Mouse (Mus musculus): Measurements from ENCODE around the gene Phactr1. TPM values are rescaled to one million over a fixed set of nuclear protein-coding genes. Genes with fewer than 3 reads are reported as not detected.

The Phactr1 gene
- total and polyA plus RNA-seq, 2 experiments from 2014 or later = 84.5 to 106 TPM

DNA sequence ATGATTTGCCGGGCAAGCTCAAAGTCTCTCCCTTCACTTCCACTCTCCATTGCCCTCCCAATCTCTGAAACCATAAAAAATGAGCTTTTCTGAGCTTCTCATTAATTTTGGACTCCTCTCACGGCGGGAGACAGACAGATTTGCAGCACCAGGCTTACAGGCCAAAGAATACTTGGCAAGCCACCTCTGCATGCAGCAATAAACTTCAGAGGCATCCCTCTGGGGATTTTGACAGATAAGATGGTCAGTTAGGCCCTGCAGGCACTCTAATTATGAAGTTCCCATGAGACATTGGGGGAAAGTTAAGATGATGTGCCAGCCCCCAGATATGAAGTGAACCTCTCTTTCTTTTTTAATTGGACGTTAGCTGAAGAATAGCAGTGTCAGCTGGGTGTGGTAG, 300.2 kb downstream of the Phactr1 start:
- WGBS = 40% methylated on average over 4 of the region's 4 CpGs
- no peaks in the 10 kb centered on the region for H3K9me3 ChIP-seq (ENCODE audit: low read length)
- H3K4me3 ChIP-seq (ENCODE audit: low read depth, low read length) = no peak overlapping the region
- ATAC-seq (no peak), DNase-seq (no peak)
- H3K4me1 ChIP-seq (ENCODE audit: insufficient read depth) = no peaks in the 10 kb centered on the region
- no peaks in the 10 kb centered on the region for H3K36me3 ChIP-seq (ENCODE audit: insufficient read depth)
- TF ChIP-seq CTCF (IDR thresholded peaks at IDR 0.05; ENCODE audit: low read depth) = no peak
- H3K27me3 ChIP-seq (ENCODE audit: insufficient read depth, low read length) = no peaks in the 10 kb centered on the region
- H3K9ac ChIP-seq = no peak overlapping the region
- H3K4me2 ChIP-seq (ENCODE audit: low read depth) = no peak overlapping the region
- H3K27ac ChIP-seq (ENCODE audit: low read depth, low read length) = no peak overlapping the region

DNA sequence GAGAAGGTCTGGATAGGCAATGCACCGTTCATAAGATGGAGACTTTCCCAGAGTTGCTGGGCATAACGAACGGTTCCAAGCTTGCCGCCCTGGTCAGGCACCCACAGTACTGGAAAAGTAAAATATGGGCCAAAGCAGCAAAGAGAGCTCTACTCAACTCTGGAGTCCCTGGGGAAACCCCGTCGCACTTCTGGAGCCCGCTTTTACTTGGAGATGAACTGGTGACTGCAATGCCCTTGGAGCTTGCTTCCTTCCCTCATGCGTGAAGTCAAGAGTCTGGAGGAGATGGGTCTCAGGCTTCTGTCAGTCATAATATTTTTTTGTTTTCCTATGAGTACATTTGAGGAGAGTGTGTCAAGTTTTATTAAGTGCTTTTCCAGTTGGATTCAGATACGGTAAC, 302.2 kb downstream of the Phactr1 start:
- H3K4me2 ChIP-seq (ENCODE audit: low read depth) = no peak overlapping the region
- H3K9ac ChIP-seq = no peak overlapping the region
- TF ChIP-seq CTCF (IDR thresholded peaks at IDR 0.05; ENCODE audit: low read depth) = no peak
- H3K27ac ChIP-seq (ENCODE audit: low read depth, low read length) = no peak overlapping the region
- ATAC-seq (no peak), DNase-seq (no peak)
- H3K4me1 ChIP-seq (ENCODE audit: insufficient read depth) = no peaks in the 10 kb centered on the region; the same call in 1 of the 2 replicates
- no peaks in the 10 kb centered on the region for H3K36me3 ChIP-seq (ENCODE audit: insufficient read depth)
- H3K9me3 ChIP-seq (ENCODE audit: low read length) = no peaks in the 10 kb centered on the region
- no peak overlapping the region for H3K4me3 ChIP-seq (ENCODE audit: low read depth, low read length)
- no peaks in the 10 kb centered on the region for H3K27me3 ChIP-seq (ENCODE audit: insufficient read depth, low read length)
- 90% methylated on average over 9 of the region's 9 CpGs for WGBS

DNA sequence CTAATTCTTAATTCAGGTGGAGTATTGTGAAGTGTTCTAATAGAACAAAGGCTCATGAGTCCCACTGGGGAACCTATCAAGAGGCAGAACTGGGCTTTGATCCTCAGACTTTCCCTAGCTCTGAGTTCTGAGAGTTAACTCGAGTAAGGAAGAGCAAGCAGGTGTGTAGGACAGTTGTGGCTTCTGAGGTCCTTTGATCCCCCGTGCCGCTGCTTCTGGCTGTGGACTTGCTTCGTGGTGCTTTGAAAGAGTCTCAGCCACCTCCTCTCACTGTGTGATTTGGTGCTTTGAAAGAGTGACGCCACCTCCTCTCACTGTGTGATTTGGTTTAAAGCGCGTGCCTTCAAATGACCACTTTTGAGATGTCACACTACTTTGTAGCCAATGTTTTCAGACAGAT, 305.4 kb downstream of the Phactr1 start:
- Histone ChIP-seq H3K9me3 (ENCODE audit: low read length) (no peaks in the 10 kb centered on the region), H3K27ac (ENCODE audit: low read depth, low read length) (no peak overlapping the region), H3K4me1 (ENCODE audit: insufficient read depth) (peaks cover 2% of the 10 kb centered on the region; the same call in 1 of the 2 replicates), H3K27me3 (ENCODE audit: insufficient read depth, low read length) (no peaks in the 10 kb centered on the region), H3K9ac (no peak overlapping the region), H3K36me3 (ENCODE audit: insufficient read depth) (no peaks in the 10 kb centered on the region), H3K4me3 (ENCODE audit: low read depth, low read length) (no peak overlapping the region), H3K4me2 (ENCODE audit: low read depth) (no peak overlapping the region)
- no peak for ATAC-seq
- WGBS = 73% methylated on average over 7 of the region's 7 CpGs
- DNase-seq = no peak
- TF ChIP-seq CTCF (IDR thresholded peaks at IDR 0.05; ENCODE audit: low read depth) = no peak

DNA sequence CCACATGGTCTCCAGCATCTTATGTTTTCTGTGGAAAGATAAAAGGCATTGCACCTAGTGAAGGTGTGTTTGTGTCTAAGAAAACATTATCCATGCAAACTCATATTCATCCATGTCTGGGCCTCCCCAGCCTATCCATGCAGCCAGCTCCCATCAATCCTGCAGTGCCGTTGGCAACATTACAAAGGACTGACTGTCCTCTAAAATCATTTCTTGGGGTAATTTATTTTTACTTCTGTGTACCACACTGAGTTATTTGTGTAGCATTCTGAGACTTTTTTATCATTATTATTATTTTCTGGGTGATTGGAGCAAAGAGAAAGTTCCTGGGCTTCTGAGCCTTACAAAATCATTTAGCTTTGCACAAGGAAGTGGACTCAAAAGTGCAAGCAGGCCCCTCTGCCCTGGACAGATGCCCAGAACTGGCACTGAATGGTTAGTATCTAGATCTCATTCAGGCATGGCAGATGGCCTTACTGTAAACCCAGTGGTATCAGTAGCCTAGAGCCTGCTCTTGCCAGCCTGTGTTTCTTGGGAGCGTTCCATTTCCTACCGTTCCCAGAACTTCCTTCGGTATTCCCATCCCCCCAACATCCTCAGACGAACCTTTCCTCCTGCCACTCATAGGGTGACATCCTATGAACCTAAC, 307.6 kb downstream of the Phactr1 start:
- Histone ChIP-seq H3K36me3 (ENCODE audit: insufficient read depth) (no peaks in the 10 kb centered on the region), H3K9me3 (ENCODE audit: low read length) (no peaks in the 10 kb centered on the region), H3K9ac (no peak overlapping the region), H3K4me1 (ENCODE audit: insufficient read depth) (peaks cover 2% of the 10 kb centered on the region; the same call in 1 of the 2 replicates), H3K4me3 (ENCODE audit: low read depth, low read length) (no peak overlapping the region), H3K27ac (ENCODE audit: low read depth, low read length) (no peak overlapping the region; the same call in 1 of the 2 replicates), H3K4me2 (ENCODE audit: low read depth) (no peak overlapping the region), H3K27me3 (ENCODE audit: insufficient read depth, low read length) (no peaks in the 10 kb centered on the region)
- DNase-seq = peak; percentile 76
- ATAC-seq = peak; percentile 85
- no peak for TF ChIP-seq CTCF (IDR thresholded peaks at IDR 0.05; ENCODE audit: low read depth)
- WGBS = 37% methylated on average over 5 of the region's 5 CpGs

DNA sequence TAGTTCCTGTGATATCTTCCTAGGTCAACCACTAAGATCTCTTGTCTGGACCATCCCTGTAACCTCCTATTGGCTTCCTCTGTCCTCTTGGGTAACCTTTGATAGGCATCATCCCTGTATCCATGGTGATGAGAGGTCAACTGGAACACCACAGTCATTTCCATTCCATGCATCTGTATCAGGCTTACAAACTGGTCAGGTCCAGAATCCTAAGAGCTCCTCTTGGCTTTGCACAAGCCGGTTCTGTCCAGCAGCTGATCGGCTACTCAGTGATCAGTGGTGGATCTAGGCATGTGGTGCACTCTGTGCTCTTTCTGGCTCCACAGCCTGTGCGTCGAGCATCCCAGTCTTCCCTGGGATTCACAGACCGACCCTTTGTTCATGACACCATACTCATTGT, 309.1 kb downstream of the Phactr1 start:
- no peak for TF ChIP-seq CTCF (IDR thresholded peaks at IDR 0.05; ENCODE audit: low read depth)
- H3K9me3 ChIP-seq (ENCODE audit: low read length) = no peaks in the 10 kb centered on the region
- peaks cover 2% of the 10 kb centered on the region; the same call in 1 of the 2 replicates for H3K4me1 ChIP-seq (ENCODE audit: insufficient read depth)
- no peak overlapping the region for H3K4me3 ChIP-seq (ENCODE audit: low read depth, low read length)
- no peak overlapping the region for H3K27ac ChIP-seq (ENCODE audit: low read depth, low read length)
- no peak overlapping the region for H3K9ac ChIP-seq
- no peak overlapping the region for H3K4me2 ChIP-seq (ENCODE audit: low read depth)
- ATAC-seq (no peak), DNase-seq (no peak)
- no peaks in the 10 kb centered on the region for H3K36me3 ChIP-seq (ENCODE audit: insufficient read depth)
- H3K27me3 ChIP-seq (ENCODE audit: insufficient read depth, low read length) = no peaks in the 10 kb centered on the region
- 94% methylated on average over 5 of the region's 5 CpGs for WGBS

DNA sequence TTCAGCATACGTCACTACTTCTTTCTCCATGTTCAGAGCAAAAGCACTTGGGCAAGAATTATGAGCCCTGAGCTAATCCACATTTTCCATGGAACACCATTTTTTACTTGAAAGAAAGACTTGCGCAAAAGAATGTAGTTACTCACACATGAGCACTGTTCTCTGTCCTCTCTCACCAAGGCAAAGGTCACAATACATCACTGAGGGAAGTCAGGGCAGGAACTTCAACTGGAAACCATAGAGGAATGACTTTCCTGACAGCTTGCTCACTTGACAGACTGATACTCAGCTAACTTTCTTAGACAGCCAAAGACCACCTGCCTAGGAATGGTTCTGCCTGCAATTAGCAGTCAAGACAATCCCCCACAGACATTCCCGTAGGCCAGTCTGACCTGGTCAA, 309.6 kb downstream of the Phactr1 start:
- no peak for DNase-seq
- Histone ChIP-seq H3K9me3 (ENCODE audit: low read length) (no peaks in the 10 kb centered on the region), H3K4me2 (ENCODE audit: low read depth) (no peak overlapping the region), H3K4me3 (ENCODE audit: low read depth, low read length) (no peak overlapping the region), H3K4me1 (ENCODE audit: insufficient read depth) (peaks cover 2% of the 10 kb centered on the region; the same call in 1 of the 2 replicates), H3K36me3 (ENCODE audit: insufficient read depth) (no peaks in the 10 kb centered on the region), H3K27me3 (ENCODE audit: insufficient read depth, low read length) (no peaks in the 10 kb centered on the region), H3K27ac (ENCODE audit: low read depth, low read length) (no peak overlapping the region), H3K9ac (no peak overlapping the region)
- no peak for ATAC-seq
- no peak for TF ChIP-seq CTCF (IDR thresholded peaks at IDR 0.05; ENCODE audit: low read depth)
- 89% methylated on average over 3 of the region's 3 CpGs for WGBS

DNA sequence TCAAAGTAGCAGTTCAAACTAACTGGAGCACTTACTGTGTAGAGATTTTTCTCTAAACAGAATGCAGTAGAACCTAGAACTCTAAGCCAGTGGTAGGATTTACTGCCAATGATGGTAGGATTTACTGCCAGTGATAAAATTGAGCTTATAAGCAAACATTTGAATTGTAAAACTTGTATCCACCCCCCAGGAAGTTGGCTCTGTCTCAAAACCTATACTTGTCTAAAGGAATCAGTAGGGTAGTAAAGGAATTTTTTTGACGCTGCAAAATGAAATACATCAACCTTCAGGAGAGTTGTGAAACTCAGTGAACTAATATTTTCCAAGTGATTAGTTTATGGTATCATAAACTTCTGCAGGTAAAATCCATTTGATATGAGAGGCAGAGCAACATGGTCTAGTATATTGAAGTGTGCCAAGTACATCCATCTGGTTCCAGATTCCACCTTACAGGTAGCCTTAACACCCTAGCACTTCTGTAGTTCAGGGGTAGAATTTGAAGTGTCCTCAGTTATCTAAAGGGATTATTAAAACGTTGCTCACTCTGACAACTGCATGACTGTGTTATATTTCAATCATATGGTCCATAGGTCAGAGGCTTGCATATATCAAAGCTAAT, 310.2 kb downstream of the Phactr1 start:
- no peak overlapping the region for H3K4me2 ChIP-seq (ENCODE audit: low read depth)
- no peak for DNase-seq
- TF ChIP-seq CTCF (IDR thresholded peaks at IDR 0.05; ENCODE audit: low read depth) = no peak

More for the DNA sequence above, 310.2 kb downstream of the Phactr1 start:
- H3K36me3 ChIP-seq (ENCODE audit: insufficient read depth) = no peaks in the 10 kb centered on the region
- no peak overlapping the region for H3K9ac ChIP-seq
- no peak for ATAC-seq
- WGBS = 60% methylated on average over 2 of the region's 2 CpGs
- H3K4me3 ChIP-seq (ENCODE audit: low read depth, low read length) = no peak overlapping the region
- H3K27ac ChIP-seq (ENCODE audit: low read depth, low read length) = no peak overlapping the region
- H3K9me3 ChIP-seq (ENCODE audit: low read length) = no peaks in the 10 kb centered on the region
- H3K4me1 ChIP-seq (ENCODE audit: insufficient read depth) = peaks cover 2% of the 10 kb centered on the region; the same call in 1 of the 2 replicates
- no peaks in the 10 kb centered on the region for H3K27me3 ChIP-seq (ENCODE audit: insufficient read depth, low read length)
